Mouse (Mus musculus) testis, postnatal 14 days (tissue): ENCODE measurements around the gene Spin4.
A peak's percentile ranks its signal among the peaks of the same experiment; 100 is the strongest.

Experiments used
- DNase-seq: peaks from one replicate; pipeline ENCODE4 v3.0.0; 2021; ENCODE audit warnings: low spot score

Gene Spin4

DNA sequence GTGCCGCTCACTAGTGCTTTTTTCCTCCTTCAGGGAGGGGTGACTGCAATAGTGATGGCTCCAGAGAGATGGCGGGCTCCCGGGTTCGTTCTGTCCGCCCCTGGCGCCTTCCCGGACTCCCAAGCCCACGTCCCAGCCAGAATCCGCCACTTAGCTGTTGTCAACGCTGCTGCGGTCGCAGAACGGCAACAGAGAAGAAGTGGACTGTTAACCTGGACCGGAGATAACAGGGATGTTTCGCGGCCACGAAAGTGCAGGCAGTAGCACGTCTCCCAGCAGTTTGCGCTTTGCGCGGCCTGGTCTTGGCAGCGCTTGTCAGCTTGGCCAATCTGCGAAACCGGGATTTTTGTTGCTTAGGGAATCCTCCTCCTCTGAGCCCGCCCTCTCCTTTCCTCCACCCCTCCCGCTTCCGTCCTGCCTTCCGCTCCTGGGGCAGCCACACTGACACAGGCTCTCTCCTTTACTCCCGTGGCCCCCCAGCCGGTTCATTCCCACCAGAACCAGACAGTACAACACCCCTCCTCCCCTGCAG lies at the start of gene Spin4:
Spin4 (minus strand) TSS at position 322 of the 532 bp plus-strand sequence.
- peak; percentile 80 for DNase-seq

DNA sequence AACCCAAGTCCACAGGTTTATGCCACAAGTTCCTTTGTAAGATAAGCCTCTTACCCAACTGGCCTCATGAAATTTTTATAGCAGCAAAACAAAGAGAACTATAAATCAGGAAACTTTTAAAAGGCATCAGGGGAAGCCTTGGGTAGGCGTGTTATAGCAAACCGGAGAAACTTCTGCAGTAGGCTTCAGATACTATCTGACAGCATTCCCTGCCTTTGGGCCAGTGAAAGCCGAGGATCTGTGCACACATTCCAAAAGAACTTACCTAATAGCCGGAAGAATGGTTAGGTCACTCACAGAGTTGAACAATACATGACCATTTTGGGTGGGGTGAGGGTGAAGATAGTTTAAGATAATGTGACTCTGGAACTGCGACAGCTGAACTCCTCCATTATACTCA lies 1.4 kb upstream of the Spin4 start:
- DNase-seq: no peak

- peak; percentile 6 for DNase-seq
These were observed 612 bp downstream of the Spin4 start for GRCm38 (mm10) chrX:95025779-95026360.

DNA sequence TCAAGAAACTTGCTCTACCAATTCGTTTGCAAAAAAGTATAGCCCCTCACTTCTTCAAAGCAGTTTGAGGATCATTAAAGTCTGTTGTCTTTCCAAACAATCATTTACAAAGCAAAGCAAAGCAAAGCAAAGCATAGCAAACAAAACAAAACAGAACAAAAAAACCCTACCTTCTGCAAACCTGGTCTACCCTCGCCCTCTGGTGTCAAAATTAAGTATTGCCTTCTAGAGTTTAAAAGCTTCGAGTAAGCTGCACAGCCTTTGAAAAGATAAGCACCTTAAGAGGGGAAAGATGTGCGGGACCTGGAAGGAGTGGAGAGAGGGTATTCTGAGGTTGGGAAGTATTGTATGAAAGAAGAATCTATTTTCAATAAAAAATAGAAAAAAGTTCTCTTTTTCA lies 14.4 kb downstream of the Spin4 start:
- no peak for DNase-seq

DNA sequence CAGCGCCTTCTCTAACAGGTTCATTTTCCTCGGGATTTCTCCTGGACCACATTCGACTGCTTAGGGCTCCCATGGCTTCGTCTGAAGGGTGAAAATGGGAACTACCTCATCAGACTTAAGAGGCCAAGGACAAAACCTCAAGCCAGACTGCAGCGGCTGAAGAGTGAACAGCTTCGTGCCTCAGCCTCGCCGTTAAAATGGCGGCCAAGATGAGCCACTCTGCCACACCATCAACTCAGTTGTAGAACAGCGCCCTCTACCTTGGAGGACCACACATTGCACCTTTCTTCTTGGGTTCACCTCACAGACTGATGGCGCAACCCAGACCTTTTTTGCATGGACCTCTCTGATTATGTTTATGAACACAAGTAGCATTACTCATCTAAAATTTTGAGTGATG lies 27.6 kb downstream of the Spin4 start:
- peak; percentile 79 for DNase-seq

GRCm38 (mm10) chrX:94994113-94994512 lies 32.4 kb downstream of the Spin4 start:
- DNase-seq: no peak

DNA sequence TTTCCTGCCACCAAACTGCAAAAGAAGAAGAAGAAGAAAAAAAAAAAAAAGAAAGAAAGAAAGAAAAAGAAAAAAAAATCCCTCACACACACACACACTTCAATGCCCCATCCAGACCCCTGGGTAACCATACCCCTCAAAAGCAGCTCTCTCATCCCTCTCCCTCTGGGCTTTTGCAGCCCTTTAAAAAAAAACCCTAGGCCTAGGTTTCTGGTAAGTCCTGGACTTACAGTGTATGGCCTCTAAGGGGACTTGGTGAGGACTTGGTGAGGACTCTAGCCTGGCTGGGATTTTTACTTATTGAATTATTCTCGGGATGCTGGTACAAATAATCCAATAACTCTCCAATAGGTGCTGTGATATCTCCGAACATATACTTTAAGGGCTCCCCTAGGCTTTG lies 35.6 kb downstream of the Spin4 start:
- no peak for DNase-seq

DNA sequence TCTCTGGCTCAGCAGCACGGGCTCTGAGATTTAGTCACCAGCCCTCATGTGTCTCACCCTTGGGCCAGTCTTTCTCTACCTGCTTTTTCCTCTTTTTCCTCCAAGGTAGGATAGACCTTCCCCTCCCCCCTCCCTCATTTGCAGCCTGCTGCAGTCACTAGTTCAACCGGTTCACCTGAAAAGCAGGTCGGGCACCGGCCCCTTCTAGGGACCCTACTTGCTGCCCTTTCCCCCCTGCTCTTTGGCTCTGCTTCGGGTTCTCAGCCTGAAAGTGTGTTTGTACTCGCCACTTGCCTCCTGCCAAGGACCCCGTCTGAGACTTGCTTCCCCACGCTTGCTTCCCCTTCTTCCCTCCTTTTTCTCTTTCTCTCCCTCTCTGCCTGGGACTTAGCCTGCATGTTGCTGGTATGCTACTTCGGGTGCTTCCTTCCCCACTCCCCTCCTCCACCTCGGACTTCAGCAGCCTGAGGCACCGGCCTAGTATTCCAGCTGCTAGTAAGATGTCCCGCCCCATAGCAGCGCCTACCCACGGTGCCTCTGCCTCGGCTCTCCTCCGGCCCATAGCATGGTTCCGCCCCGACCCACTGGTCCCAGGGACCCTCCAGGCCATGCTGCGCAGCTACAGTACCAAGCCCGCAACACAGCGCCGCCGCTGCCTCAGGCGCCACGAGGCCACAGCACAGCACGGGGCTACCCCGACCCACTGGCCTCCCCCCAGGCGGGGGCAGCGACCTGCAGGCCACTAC lies 36.2 kb downstream of the Spin4 start:
- peak; percentile 35 for DNase-seq
